Mouse (Mus musculus) liver, adult 2 months (tissue): ENCODE results near the gene Sufu. TPM values are rescaled to one million over a fixed set of nuclear protein-coding genes. Genes with fewer than 3 reads are reported as not detected.

ENCODE experiments used
- DNase-seq: peaks from one replicate; pipeline ENCODE4 v3.0.0-alpha.2; 2011; ENCODE audit warnings: low read depth, low spot score; ENCODE audit errors: extremely low read depth
- H3K27ac ChIP-seq: fragments of 200-500 bp; replicated peaks from 2 replicates; pipeline ENCODE4 v1.5.1; 2012; ENCODE audit warnings: low read depth, mild to moderate bottlenecking, control low read depth, inconsistent platforms, low read length; ENCODE audit not compliant: insufficient read depth
- H3K27me3 ChIP-seq: fragments of 200-500 bp; 2 replicates; pipeline ENCODE4 v1.6.1; 2012; ENCODE audit warnings: mild to moderate bottlenecking, moderate library complexity, low read length, inconsistent platforms; ENCODE audit not compliant: control insufficient read depth, insufficient read depth
- H3K36me3 ChIP-seq: fragments of 200-500 bp; 2 replicates; pipeline ENCODE4 v1.6.1; 2012; ENCODE audit warnings: low read length, inconsistent platforms; ENCODE audit not compliant: control insufficient read depth, insufficient read depth
- H3K4me1 ChIP-seq: fragments of 200-500 bp; 2 replicates; pipeline ENCODE4 v1.6.1; 2011; ENCODE audit warnings: low read length; ENCODE audit not compliant: control insufficient read depth, insufficient read depth
- H3K4me3 ChIP-seq: fragments of 200-500 bp; 2 replicates; pipeline ENCODE4 v1.5.1; 2011; ENCODE audit warnings: low read depth, mild to moderate bottlenecking, control low read depth, low read length, moderate library complexity; ENCODE audit not compliant: insufficient read depth
- H3K79me2 ChIP-seq: fragments of 200-500 bp; 2 replicates; pipeline ENCODE4 v1.6.1; 2012; ENCODE audit warnings: inconsistent platforms, mild to moderate bottlenecking, low read length, moderate library complexity; ENCODE audit not compliant: control insufficient read depth, insufficient read depth
- H3K9ac ChIP-seq: fragments of 200-500 bp; 2 replicates; pipeline ENCODE4 v1.6.1; 2012; ENCODE audit warnings: low read depth, mild to moderate bottlenecking, control low read depth, inconsistent platforms, low read length
- CTCF ChIP-seq: fragments of 200-500 bp; IDR thresholded peaks from 2 replicates; pipeline ENCODE4 v1.5.1; 2011; ENCODE audit warnings: low read depth, low read length, control low read depth
- POLR2A ChIP-seq: fragments of 200-500 bp; IDR thresholded peaks from 2 replicates; pipeline ENCODE4 v1.6.1; 2011; ENCODE audit warnings: low read length, control low read depth; ENCODE audit not compliant: insufficient read depth; ENCODE audit errors: extremely low read depth
- WGBS: fragments of 180-500 bp; shearing (Covaris S2); methylation state at CpG from one replicate; pipeline ENCODE4 v1.1.7; 2018; 5-methylcytosine and 5-hydroxymethylcytosine counted together
- polyA plus RNA-seq: library from polyadenylated mRNA; depleted of rRNA; stranded (reverse); fragments of >200 nt; gene quantifications from 2 replicates; pipeline ENCODE4 v1.2.3, GENCODE M21; 2012
- total RNA-seq: library from RNA; depleted of rRNA; stranded (reverse); fragments of >200 nt; gene quantifications from 2 replicates; pipeline ENCODE4 v1.2.3, GENCODE M21; 2014

The Sufu gene
- total and polyA plus RNA-seq, 2 experiments = 1.1 to 3.2 TPM

DNA sequence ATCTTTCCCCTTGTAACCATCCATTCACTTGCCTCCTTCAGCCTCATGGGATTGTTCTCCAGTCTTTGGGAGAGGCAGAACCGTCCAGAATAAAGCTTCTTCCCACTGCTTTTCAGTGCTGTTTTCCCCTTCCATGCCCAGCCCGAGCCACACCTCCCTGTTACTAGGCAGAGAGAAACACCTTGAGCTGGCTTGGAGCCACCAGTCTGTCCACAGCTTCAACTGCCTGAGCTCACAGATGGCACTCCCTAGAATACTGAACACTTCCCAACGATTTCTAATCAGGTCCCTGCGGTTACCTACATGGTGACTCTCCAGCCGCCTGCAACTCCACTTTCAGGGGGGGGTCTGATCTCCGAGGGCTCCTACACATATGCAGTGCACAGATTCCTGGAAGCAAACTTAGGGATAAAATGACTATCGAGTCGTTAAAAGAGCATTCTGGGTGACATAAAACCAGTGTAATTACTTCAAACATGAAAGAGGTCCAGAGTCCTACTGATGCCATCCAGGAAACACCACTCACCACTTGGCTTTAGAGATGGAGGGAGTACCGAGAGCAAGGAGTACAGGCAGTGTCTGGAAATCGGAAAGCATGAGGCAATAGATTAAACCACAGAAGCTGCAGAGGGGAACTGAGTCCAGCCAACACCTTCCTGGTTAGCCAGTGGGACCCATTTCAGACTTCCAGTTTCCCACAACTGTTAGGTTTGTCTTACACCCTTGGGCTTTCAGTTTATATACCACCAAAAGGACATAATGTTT lies 46.3 kb upstream of the Sufu start, which contains the start of gene 2310034G01Rik:
TSS of gene 2310034G01Rik (minus strand) at position 135 of the 765 bp plus-strand sequence.
- H3K36me3 ChIP-seq = no peaks in the 10 kb centered on the region
- no peak for DNase-seq
- no peaks in the 10 kb centered on the region for H3K79me2 ChIP-seq
- no peaks in the 10 kb centered on the region for H3K27me3 ChIP-seq
- H3K4me3 ChIP-seq = peak within 1 kb of the TSS; percentile 74
- no peak within 1 kb of the TSS for H3K27ac ChIP-seq
- H3K9ac ChIP-seq = peak within 1 kb of the TSS; percentile 80
- no peak for TF ChIP-seq CTCF
- no peak for TF ChIP-seq POLR2A
- 72% methylated on average over 10 of the region's 10 CpGs for WGBS
- H3K4me1 ChIP-seq = peaks cover 4% of the 10 kb centered on the region; the same call in 1 of the 2 replicates

DNA sequence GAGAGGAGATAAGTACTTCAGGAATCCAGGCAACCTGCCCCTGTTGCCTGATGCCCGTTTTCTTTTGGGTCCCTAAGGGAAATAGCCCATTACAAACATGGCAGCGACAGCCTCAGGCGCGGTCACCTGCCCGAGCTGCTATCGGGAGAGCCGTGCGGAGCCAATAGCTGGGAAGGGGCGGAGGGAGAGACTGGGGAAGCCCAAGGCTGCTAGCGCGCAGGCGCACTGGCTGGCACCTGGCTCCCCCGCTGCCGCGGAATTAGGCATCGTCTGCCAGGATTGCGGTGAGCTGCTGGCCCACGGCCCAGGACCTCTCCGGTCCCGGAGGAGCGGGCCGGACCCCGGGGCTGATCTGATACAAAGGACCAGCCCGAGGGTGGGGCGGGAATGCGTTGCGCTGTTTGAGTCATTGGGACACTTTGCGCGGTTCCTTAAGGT lies 40.0 kb upstream of the Sufu start:
- peak overlapping the region; percentile 80 for H3K9ac ChIP-seq
- peak; percentile 83 for DNase-seq
- no peaks in the 10 kb centered on the region for H3K27me3 ChIP-seq
- H3K79me2 ChIP-seq = no peaks in the 10 kb centered on the region
- 0 out of 2 replicates have a peak, but pooled peaks cover 2% of the 10 kb centered on the region for H3K4me1 ChIP-seq
- no peaks in the 10 kb centered on the region for H3K36me3 ChIP-seq
- peak overlapping the region; percentile 85 for H3K4me3 ChIP-seq
- no peak overlapping the region for H3K27ac ChIP-seq
- TF ChIP-seq CTCF (no peak), POLR2A (0 out of 2 replicates have a peak, but pooled peaks have one; percentile 24)
- WGBS = 1% methylated on average over 29 of the region's 29 CpGs

DNA sequence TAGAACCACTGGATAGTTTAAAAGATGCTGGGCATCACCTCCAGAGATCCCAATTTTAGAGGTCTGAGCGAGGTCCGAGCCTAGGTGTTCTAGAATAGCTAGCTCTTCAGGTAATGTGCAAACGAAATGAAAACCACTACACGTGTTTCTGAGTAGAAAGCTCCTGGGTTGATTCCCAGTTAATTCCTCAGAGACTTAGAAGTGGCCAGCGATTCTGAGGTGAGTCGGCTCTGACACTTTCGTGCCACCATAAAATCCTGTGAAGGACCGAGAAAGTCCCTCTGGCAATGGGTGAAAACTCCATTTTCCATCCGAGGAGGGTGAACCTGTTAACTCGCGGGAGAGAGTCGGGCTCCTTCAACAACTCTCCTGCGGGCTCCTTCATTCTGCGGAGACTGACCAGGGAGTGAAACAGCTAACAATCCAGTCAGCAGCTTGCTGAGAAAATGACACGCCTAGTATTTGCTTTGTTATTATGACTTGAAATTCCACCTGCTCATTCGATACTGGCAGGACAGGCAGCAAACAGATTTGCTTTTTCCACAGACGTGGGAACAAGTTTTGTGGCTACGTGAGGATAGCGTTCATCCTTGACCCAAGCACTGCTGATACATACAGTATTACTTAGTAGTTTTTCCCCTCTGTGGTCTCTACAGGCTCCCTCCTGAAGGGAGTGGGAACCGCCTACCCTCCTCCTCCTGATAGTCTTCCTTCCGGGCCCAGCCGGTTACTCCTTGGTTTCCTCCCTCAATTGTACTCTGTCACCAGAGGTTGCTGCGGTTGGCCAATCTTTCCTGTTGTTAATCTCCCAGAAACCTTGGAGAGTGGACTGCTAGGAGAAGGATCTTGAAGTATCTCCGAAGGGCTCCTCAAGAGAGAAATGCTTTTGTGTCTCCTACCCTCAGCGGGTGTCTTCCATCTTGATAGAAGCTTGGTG lies 39.1 kb upstream of the Sufu start:
- TF ChIP-seq CTCF = no peak
- H3K79me2 ChIP-seq = no peaks in the 10 kb centered on the region
- H3K9ac ChIP-seq = no peak overlapping the region; the same call in 1 of the 2 replicates
- WGBS = 45% methylated on average over 25 of the region's 25 CpGs
- no peak overlapping the region for H3K27ac ChIP-seq
- H3K27me3 ChIP-seq = no peaks in the 10 kb centered on the region
- no peaks in the 10 kb centered on the region for H3K36me3 ChIP-seq
- peak overlapping the region; percentile 85 for H3K4me3 ChIP-seq
- no peak for DNase-seq
- H3K4me1 ChIP-seq = 0 out of 2 replicates have a peak, but pooled peaks cover 2% of the 10 kb centered on the region

DNA sequence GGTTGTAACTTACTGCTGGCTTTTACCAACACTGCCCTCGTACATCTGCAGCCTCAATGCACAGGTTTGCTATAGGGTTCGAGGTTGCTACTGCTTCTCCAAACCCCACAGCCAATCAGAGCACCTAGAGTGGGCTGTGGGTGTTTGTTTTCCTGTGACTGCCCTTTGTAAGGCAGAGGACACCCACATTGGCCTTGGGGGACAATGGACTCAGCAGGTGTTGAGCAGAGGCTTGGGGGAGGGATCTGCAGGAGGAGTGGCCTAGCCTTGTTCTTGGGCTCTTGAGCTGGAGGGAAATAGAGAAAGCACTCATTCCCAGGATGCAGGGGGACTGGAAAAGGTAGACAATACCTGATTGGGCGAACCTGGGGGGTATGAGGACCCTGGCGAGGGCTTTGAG lies 38.3 kb upstream of the Sufu start:
- H3K4me3 ChIP-seq = no peak overlapping the region
- no peak overlapping the region for H3K9ac ChIP-seq
- no peak for TF ChIP-seq POLR2A
- no peak for TF ChIP-seq CTCF
- 72% methylated on average over 4 of the region's 4 CpGs for WGBS
- H3K79me2 ChIP-seq = no peaks in the 10 kb centered on the region
- no peaks in the 10 kb centered on the region for H3K27me3 ChIP-seq
- H3K27ac ChIP-seq = no peak overlapping the region
- DNase-seq = no peak
- no peaks in the 10 kb centered on the region for H3K36me3 ChIP-seq
- H3K4me1 ChIP-seq = 0 out of 2 replicates have a peak, but pooled peaks cover 2% of the 10 kb centered on the region

DNA sequence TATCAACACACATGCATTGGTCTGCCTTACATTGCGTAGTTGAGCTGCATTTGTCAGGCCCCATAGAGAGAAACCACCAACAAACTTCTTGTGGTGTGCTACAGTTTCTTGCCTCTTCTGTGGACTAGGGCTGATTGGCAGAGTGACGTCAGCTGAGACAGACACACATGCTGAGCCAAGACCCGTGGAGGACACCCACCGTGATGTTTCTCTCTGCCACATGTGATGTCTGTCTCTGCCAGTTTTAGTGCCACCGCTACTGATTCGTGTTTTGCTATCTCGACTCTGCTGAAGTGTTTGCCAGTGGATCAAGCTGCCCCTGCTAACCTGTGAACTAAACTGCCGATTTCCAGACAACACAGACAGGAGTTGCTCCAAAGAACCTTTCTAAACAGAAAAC lies 34.6 kb upstream of the Sufu start:
- Histone ChIP-seq H3K9ac (no peak overlapping the region), H3K79me2 (no peaks in the 10 kb centered on the region), H3K4me3 (no peak overlapping the region), H3K4me1 (no peaks in the 10 kb centered on the region), H3K27me3 (no peaks in the 10 kb centered on the region), H3K36me3 (no peaks in the 10 kb centered on the region), H3K27ac (no peak overlapping the region)
- no peak for TF ChIP-seq CTCF
- no peak for TF ChIP-seq POLR2A
- 85% methylated on average over 8 of the region's 8 CpGs for WGBS
- no peak for DNase-seq
